Mouse (Mus musculus): Measurements from ENCODE around the gene Slc25a44. TPM values are rescaled to one million over a fixed set of nuclear protein-coding genes. Genes with fewer than 3 reads are reported as not detected.
A peak's percentile ranks its signal among the peaks of the same experiment; 100 is the strongest.

Gene Slc25a44
- polyA plus RNA-seq, 1 experiment from 2014 or later = 11.8 TPM

- no peak overlapping the region for H3K9ac ChIP-seq (ENCODE audit: low read depth, low read length)
- no peak for ATAC-seq (ENCODE audit: low read depth)
- H3K36me3 ChIP-seq (ENCODE audit: control insufficient read depth, insufficient read depth) = no peaks in the 10 kb centered on the region
- H3K4me2 ChIP-seq (ENCODE audit: low read depth, low read length) = no peak overlapping the region
- H3K4me1 ChIP-seq (ENCODE audit: control insufficient read depth, low read depth, low read length) = peaks cover 13% of the 10 kb centered on the region
- H3K9me3 ChIP-seq (replicated peaks; ENCODE audit: control insufficient read depth, low read length) = no peaks in the 10 kb centered on the region
- 21% methylated on average over 8 of the region's 8 CpGs for WGBS (ENCODE audit: insufficient replicate concordance)
- H3K4me3 ChIP-seq (ENCODE audit: low read depth, low read length) = no peak overlapping the region
- peaks cover 4% of the 10 kb centered on the region; the same call in 1 of the 2 replicates for H3K27me3 ChIP-seq (ENCODE audit: control insufficient read depth, insufficient read depth, low read depth, low read length)
- H3K27ac ChIP-seq (ENCODE audit: low read length) = no peak overlapping the region
Measured at GRCm38 (mm10) chr3:88453369-88453768, 28.4 kb upstream of the Slc25a44 start.

GRCm38 (mm10) chr3:88452716-88453115 is 27.8 kb upstream of the Slc25a44 start:
- Histone ChIP-seq H3K4me3 (ENCODE audit: low read depth, low read length) (no peak overlapping the region), H3K4me2 (ENCODE audit: low read depth, low read length) (no peak overlapping the region), H3K36me3 (ENCODE audit: control insufficient read depth, insufficient read depth) (no peaks in the 10 kb centered on the region), H3K9me3 (replicated peaks; ENCODE audit: control insufficient read depth, low read length) (no peaks in the 10 kb centered on the region), H3K4me1 (ENCODE audit: control insufficient read depth, low read depth, low read length) (peaks cover 18% of the 10 kb centered on the region), H3K9ac (ENCODE audit: low read depth, low read length) (no peak overlapping the region), H3K27me3 (ENCODE audit: control insufficient read depth, insufficient read depth, low read depth, low read length) (peaks cover 4% of the 10 kb centered on the region; the same call in 1 of the 2 replicates), H3K27ac (ENCODE audit: low read length) (no peak overlapping the region)
- WGBS (ENCODE audit: insufficient replicate concordance) = 63% methylated on average over 6 of the region's 6 CpGs
- no peak for ATAC-seq (ENCODE audit: low read depth)

GRCm38 (mm10) chr3:88452246-88452645 is 27.3 kb upstream of the Slc25a44 start:
- Histone ChIP-seq H3K4me1 (ENCODE audit: control insufficient read depth, low read depth, low read length) (peaks cover 16% of the 10 kb centered on the region), H3K9me3 (replicated peaks; ENCODE audit: control insufficient read depth, low read length) (no peaks in the 10 kb centered on the region), H3K27ac (ENCODE audit: low read length) (no peak overlapping the region), H3K27me3 (ENCODE audit: control insufficient read depth, insufficient read depth, low read depth, low read length) (peaks cover 4% of the 10 kb centered on the region; the same call in 1 of the 2 replicates), H3K4me2 (ENCODE audit: low read depth, low read length) (no peak overlapping the region), H3K4me3 (ENCODE audit: low read depth, low read length) (no peak overlapping the region), H3K9ac (ENCODE audit: low read depth, low read length) (no peak overlapping the region), H3K36me3 (ENCODE audit: control insufficient read depth, insufficient read depth) (no peaks in the 10 kb centered on the region)
- ATAC-seq (ENCODE audit: low read depth) = no peak
- 47% methylated on average over 5 of the region's 5 CpGs for WGBS (ENCODE audit: insufficient replicate concordance)

GRCm38 (mm10) chr3:88450379-88451131 is 25.6 kb upstream of the Slc25a44 start:
- H3K4me3 ChIP-seq (ENCODE audit: low read depth, low read length) = no peak overlapping the region
- H3K27ac ChIP-seq (ENCODE audit: low read length) = no peak overlapping the region
- peaks cover 4% of the 10 kb centered on the region; the same call in 1 of the 2 replicates for H3K27me3 ChIP-seq (ENCODE audit: control insufficient read depth, insufficient read depth, low read depth, low read length)
- H3K9me3 ChIP-seq (replicated peaks; ENCODE audit: control insufficient read depth, low read length) = no peaks in the 10 kb centered on the region
- H3K4me1 ChIP-seq (ENCODE audit: control insufficient read depth, low read depth, low read length) = peaks cover 9% of the 10 kb centered on the region
- H3K4me2 ChIP-seq (ENCODE audit: low read depth, low read length) = no peak overlapping the region
- no peak overlapping the region for H3K9ac ChIP-seq (ENCODE audit: low read depth, low read length)
- no peaks in the 10 kb centered on the region for H3K36me3 ChIP-seq (ENCODE audit: control insufficient read depth, insufficient read depth)
- WGBS (ENCODE audit: insufficient replicate concordance) = 64% methylated on average over 12 of the region's 12 CpGs
- no peak for ATAC-seq (ENCODE audit: low read depth)

GRCm38 (mm10) chr3:88449395-88450023 is 24.6 kb upstream of the Slc25a44 start:
- H3K4me2 ChIP-seq (ENCODE audit: low read depth, low read length) = no peak overlapping the region
- peaks cover 9% of the 10 kb centered on the region for H3K4me1 ChIP-seq (ENCODE audit: control insufficient read depth, low read depth, low read length)
- 27% methylated on average over 20 of the region's 21 CpGs for WGBS (ENCODE audit: insufficient replicate concordance)
- H3K27me3 ChIP-seq (ENCODE audit: control insufficient read depth, insufficient read depth, low read depth, low read length) = peaks cover 4% of the 10 kb centered on the region; the same call in 1 of the 2 replicates
- H3K4me3 ChIP-seq (ENCODE audit: low read depth, low read length) = no peak overlapping the region
- no peak overlapping the region for H3K27ac ChIP-seq (ENCODE audit: low read length)
- H3K9ac ChIP-seq (ENCODE audit: low read depth, low read length) = no peak overlapping the region
- H3K36me3 ChIP-seq (ENCODE audit: control insufficient read depth, insufficient read depth) = no peaks in the 10 kb centered on the region
- no peak for ATAC-seq (ENCODE audit: low read depth)
- H3K9me3 ChIP-seq (replicated peaks; ENCODE audit: control insufficient read depth, low read length) = no peaks in the 10 kb centered on the region

- WGBS (ENCODE audit: insufficient replicate concordance) = 52% methylated on average over 8 of the region's 8 CpGs
- H3K36me3 ChIP-seq (ENCODE audit: control insufficient read depth, insufficient read depth) = no peaks in the 10 kb centered on the region
- H3K4me2 ChIP-seq (ENCODE audit: low read depth, low read length) = no peak overlapping the region
- H3K4me1 ChIP-seq (ENCODE audit: control insufficient read depth, low read depth, low read length) = peaks cover 9% of the 10 kb centered on the region
- H3K9me3 ChIP-seq (replicated peaks; ENCODE audit: control insufficient read depth, low read length) = no peaks in the 10 kb centered on the region
- no peak for ATAC-seq (ENCODE audit: low read depth)
- no peak overlapping the region for H3K27ac ChIP-seq (ENCODE audit: low read length)
- H3K9ac ChIP-seq (ENCODE audit: low read depth, low read length) = no peak overlapping the region
- peaks cover 4% of the 10 kb centered on the region; the same call in 1 of the 2 replicates for H3K27me3 ChIP-seq (ENCODE audit: control insufficient read depth, insufficient read depth, low read depth, low read length)
- H3K4me3 ChIP-seq (ENCODE audit: low read depth, low read length) = no peak overlapping the region
Measured at GRCm38 (mm10) chr3:88448443-88448842, 23.5 kb upstream of the Slc25a44 start.

- H3K9me3 ChIP-seq (replicated peaks; ENCODE audit: control insufficient read depth, low read length) = no peaks in the 10 kb centered on the region
- ATAC-seq (ENCODE audit: low read depth) = peak; percentile 44; the same call in 1 of the 2 replicates
- H3K4me2 ChIP-seq (ENCODE audit: low read depth, low read length) = no peak overlapping the region
- H3K9ac ChIP-seq (ENCODE audit: low read depth, low read length) = no peak overlapping the region
- peaks cover 4% of the 10 kb centered on the region; the same call in 1 of the 2 replicates for H3K27me3 ChIP-seq (ENCODE audit: control insufficient read depth, insufficient read depth, low read depth, low read length)
- H3K36me3 ChIP-seq (ENCODE audit: control insufficient read depth, insufficient read depth) = no peaks in the 10 kb centered on the region
- no peak overlapping the region for H3K27ac ChIP-seq (ENCODE audit: low read length)
- H3K4me1 ChIP-seq (ENCODE audit: control insufficient read depth, low read depth, low read length) = peaks cover 9% of the 10 kb centered on the region
- no peak overlapping the region for H3K4me3 ChIP-seq (ENCODE audit: low read depth, low read length)
- 33% methylated on average over 8 of the region's 8 CpGs for WGBS (ENCODE audit: insufficient replicate concordance)
Measured at GRCm38 (mm10) chr3:88447676-88448183, 22.8 kb upstream of the Slc25a44 start.

GRCm38 (mm10) chr3:88446471-88447123 is 21.7 kb upstream of the Slc25a44 start:
- H3K9ac ChIP-seq (ENCODE audit: low read depth, low read length) = no peak overlapping the region
- no peak for ATAC-seq (ENCODE audit: low read depth)
- H3K4me3 ChIP-seq (ENCODE audit: low read depth, low read length) = no peak overlapping the region
- 35% methylated on average over 8 of the region's 8 CpGs for WGBS (ENCODE audit: insufficient replicate concordance)
- H3K27ac ChIP-seq (ENCODE audit: low read length) = no peak overlapping the region
- no peak overlapping the region for H3K4me2 ChIP-seq (ENCODE audit: low read depth, low read length)
- peaks cover 4% of the 10 kb centered on the region; the same call in 1 of the 2 replicates for H3K27me3 ChIP-seq (ENCODE audit: control insufficient read depth, insufficient read depth, low read depth, low read length)
- peaks cover 12% of the 10 kb centered on the region for H3K4me1 ChIP-seq (ENCODE audit: control insufficient read depth, low read depth, low read length)
- no peaks in the 10 kb centered on the region for H3K9me3 ChIP-seq (replicated peaks; ENCODE audit: control insufficient read depth, low read length)
- H3K36me3 ChIP-seq (ENCODE audit: control insufficient read depth, insufficient read depth) = no peaks in the 10 kb centered on the region
